Mouse (Mus musculus) CH12.LX (cell line): Measurements from ENCODE around the gene Cinp. TPM values are rescaled to one million over a fixed set of nuclear protein-coding genes. Genes with fewer than 3 reads are reported as not detected.

Source experiments
- DNase-seq: peaks from one replicate; pipeline ENCODE4 v3.0.0-alpha.2; 2013; ENCODE audit errors: extremely low read depth
- H3K27ac ChIP-seq: 2 replicates; pipeline ENCODE4 v1.5.1; 2012; ENCODE audit warnings: low read depth, mild to moderate bottlenecking, control low read depth, moderate library complexity; ENCODE audit not compliant: insufficient read depth
- H3K27me3 ChIP-seq: replicated peaks from 2 replicates; pipeline ENCODE3; 2012; ENCODE audit warnings: inconsistent platforms
- H3K36me3 ChIP-seq, 2 experiments: replicated peaks in 1 of 2; 2 replicates each; pipeline versions ENCODE3 to v1.6.1; 2012; ENCODE audit warnings: inconsistent platforms in 1 of 2, low read length in 1 of 2, mild to moderate bottlenecking in 1 of 2, mixed read lengths in 1 of 2, moderate library complexity in 1 of 2; ENCODE audit not compliant: control insufficient read depth in 1 of 2, insufficient read depth in 1 of 2
- H3K4me1 ChIP-seq, 2 experiments: 2 replicates each; pipeline ENCODE4 v1.6.1; 2012; ENCODE audit warnings: inconsistent platforms in 1 of 2, moderate library complexity in 1 of 2; ENCODE audit not compliant: insufficient read depth in 2 of 2, control insufficient read depth in 1 of 2
- H3K4me2 ChIP-seq: 2 replicates; pipeline ENCODE4 v1.6.1; 2012; ENCODE audit warnings: low read depth, mild to moderate bottlenecking, control low read depth; ENCODE audit not compliant: poor library complexity, insufficient read depth, severe bottlenecking
- H3K4me3 ChIP-seq, 3 experiments: fragments of 150-350 bp in 1 of 3; sonication (generic) in 1 of 3; replicated peaks in 1 of 3; 2 replicates each; pipeline versions ENCODE3 to v1.5.1; 2011 to 2012; ENCODE audit warnings: low read depth in 2 of 3, low read length in 2 of 3, mild to moderate bottlenecking in 2 of 3, moderate library complexity in 2 of 3, control low read depth in 1 of 3, improper control_type of control experiment in 1 of 3, inconsistent platforms in 1 of 3, mixed read lengths in 1 of 3; ENCODE audit not compliant: poor library complexity in 1 of 3
- H3K79me2 ChIP-seq: replicated peaks from 2 replicates; pipeline ENCODE4 v1.6.1; 2012; ENCODE audit warnings: mild to moderate bottlenecking, moderate library complexity; ENCODE audit not compliant: control insufficient read depth, poor library complexity, insufficient read depth, severe bottlenecking; ENCODE audit errors: extremely low read depth
- H3K9ac ChIP-seq: 2 replicates; pipeline ENCODE4 v1.6.1; 2012; ENCODE audit warnings: low read depth, mild to moderate bottlenecking, control low read depth, moderate library complexity; ENCODE audit not compliant: insufficient read depth
- H3K9me3 ChIP-seq: replicated peaks from 2 replicates; pipeline ENCODE3; 2012; ENCODE audit warnings: low read length, inconsistent platforms, mixed read lengths
- CHD1 ChIP-seq: IDR thresholded peaks from 2 replicates; pipeline ENCODE4 v1.6.1; 2012; ENCODE audit warnings: low read depth, low read length, improper control_type of control experiment, inconsistent platforms
- EP300 ChIP-seq: IDR thresholded peaks from 2 replicates; pipeline ENCODE4 v1.6.1; 2011; ENCODE audit warnings: low read length, improper control_type of control experiment
- ETS1 ChIP-seq: conservative IDR thresholded peaks from 2 replicates; pipeline ENCODE4 v1.6.1; 2012; ENCODE audit warnings: low read depth, mild to moderate bottlenecking, inconsistent platforms, low read length, improper control_type of control experiment, moderate library complexity
- GABPA ChIP-seq: IDR thresholded peaks from 2 replicates; pipeline ENCODE4 v1.6.1; 2012; ENCODE audit warnings: low read depth, low read length, improper control_type of control experiment, inconsistent platforms; ENCODE audit not compliant: insufficient replicate concordance
- HCFC1 ChIP-seq: IDR thresholded peaks from 2 replicates; pipeline ENCODE4 v1.6.1; 2012; ENCODE audit warnings: low read depth, mild to moderate bottlenecking, inconsistent platforms, low read length, improper control_type of control experiment
- JUN ChIP-seq: IDR thresholded peaks from 2 replicates; pipeline ENCODE4 v1.6.1; 2011; ENCODE audit warnings: low read depth, mild to moderate bottlenecking, low read length, improper control_type of control experiment, moderate library complexity; ENCODE audit not compliant: insufficient read depth
- JUND ChIP-seq: conservative IDR thresholded peaks from 2 replicates; pipeline ENCODE4 v1.6.1; 2011; ENCODE audit warnings: low read depth, low read length, improper control_type of control experiment
- MAX ChIP-seq: IDR thresholded peaks from 2 replicates; pipeline ENCODE4 v1.6.1; 2011; ENCODE audit warnings: low read length, improper control_type of control experiment
- MAZ ChIP-seq: IDR thresholded peaks from 2 replicates; pipeline ENCODE4 v1.6.1; 2012; ENCODE audit warnings: low read depth, mild to moderate bottlenecking, inconsistent platforms, low read length, improper control_type of control experiment, moderate library complexity
- MYC ChIP-seq: IDR thresholded peaks from 2 replicates; pipeline ENCODE4 v1.6.1; 2011; ENCODE audit warnings: low read depth, mild to moderate bottlenecking, improper control_type of control experiment, low read length
- NELFE ChIP-seq: IDR thresholded peaks from 2 replicates; pipeline ENCODE4 v1.6.1; 2011; ENCODE audit warnings: low read depth, low read length, improper control_type of control experiment
- PAX5 ChIP-seq: IDR thresholded peaks from 2 replicates; pipeline ENCODE4 v1.6.1; 2012; ENCODE audit warnings: low read length, inconsistent platforms, mixed read lengths
- POLR2A ChIP-seq: IDR thresholded peaks from 2 replicates; pipeline ENCODE4 v1.6.1; 2011; ENCODE audit warnings: low read depth, mild to moderate bottlenecking, improper control_type of control experiment, low read length
- POLR2AphosphoS2 ChIP-seq: IDR thresholded peaks from 2 replicates; pipeline ENCODE4 v1.6.1; 2011; ENCODE audit warnings: low read depth, low read length, improper control_type of control experiment
- RAD21 ChIP-seq: IDR thresholded peaks from 2 replicates; pipeline ENCODE4 v1.6.1; 2011; ENCODE audit warnings: low read depth, mild to moderate bottlenecking, low read length, improper control_type of control experiment, moderate library complexity
- RCOR1 ChIP-seq: conservative IDR thresholded peaks from 2 replicates; pipeline ENCODE4 v1.6.1; 2012; ENCODE audit warnings: low read depth, mild to moderate bottlenecking, inconsistent platforms, low read length, improper control_type of control experiment
- SMC3 ChIP-seq: IDR thresholded peaks from 2 replicates; pipeline ENCODE4 v1.6.1; 2011; ENCODE audit warnings: low read depth, low read length, improper control_type of control experiment
- TBP ChIP-seq: conservative IDR thresholded peaks from 2 replicates; pipeline ENCODE4 v1.6.1; 2011; ENCODE audit warnings: low read depth, low read length, improper control_type of control experiment
- TCF12 ChIP-seq: IDR thresholded peaks from 2 replicates; pipeline ENCODE4 v1.6.1; 2014; ENCODE audit warnings: low read depth, mild to moderate bottlenecking, inconsistent platforms, low read length, improper control_type of control experiment
- UBTF ChIP-seq: IDR thresholded peaks from 2 replicates; pipeline ENCODE4 v1.6.1; 2012; ENCODE audit warnings: low read depth, mild to moderate bottlenecking, inconsistent platforms, low read length, improper control_type of control experiment, moderate library complexity
- USF1 ChIP-seq: IDR thresholded peaks from 2 replicates; pipeline ENCODE4 v1.6.1; 2014; ENCODE audit warnings: low read depth, mild to moderate bottlenecking, inconsistent platforms, low read length, improper control_type of control experiment
- USF2 ChIP-seq: conservative IDR thresholded peaks from 2 replicates; pipeline ENCODE4 v1.6.1; 2011; ENCODE audit warnings: low read depth, low read length, improper control_type of control experiment
- ZC3H11A ChIP-seq: IDR thresholded peaks from 2 replicates; pipeline ENCODE4 v1.6.1; 2012; ENCODE audit warnings: low read depth, mild to moderate bottlenecking, inconsistent platforms, low read length, improper control_type of control experiment
- ZKSCAN1 ChIP-seq: IDR thresholded peaks from 2 replicates; pipeline ENCODE4 v1.6.1; 2012; ENCODE audit warnings: low read depth, inconsistent platforms, low read length, improper control_type of control experiment, borderline replicate concordance
- dilution Hi-C: fragments of 300-500 bp; cut with MboI; formaldehyde crosslinking; loops from 2 replicates; pipeline ENCODE4 v1.14.3; 2020; ENCODE audit warnings: low sequenced_read_pairs; ENCODE audit not compliant: extremely low pct_unique_long_range_greater_than_20kb, extremely low pct_ligation_motif_present
- in situ Hi-C: fragments of 300-500 bp; cut with MboI; formaldehyde crosslinking; loops from 3 replicates; pipeline ENCODE4 v1.14.3; 2019; ENCODE audit warnings: low sequenced_read_pairs, low pct_ligation_motif_present, low pct_unique_long_range_greater_than_20kb, mixed read lengths
- polyA plus RNA-seq: library from polyadenylated mRNA; unstranded; fragments of >175 nt; gene quantifications from 2 replicates; pipeline ENCODE4 v1.2.1, GENCODE M21; 2012; ENCODE audit warnings: low read depth; ENCODE audit not compliant: insufficient read length
- total RNA-seq, 2 experiments: library from RNA; depleted of rRNA; stranded (reverse); fragments of 300-350 nt in 1 of 2; fragments of >200 nt in 1 of 2; gene quantifications; 2 replicates each; pipeline ENCODE4 v1.2.3; 2012 to 2014

Cinp gene
- total and polyA plus RNA-seq, 3 experiments, result 114 to 164 (median 135) TPM

- dilution Hi-C loops (no loop called here), in situ Hi-C loops (no loop called here)
- H3K27ac ChIP-seq, result no peak overlapping the region
- no peaks in the 10 kb centered on the region for H3K9me3 ChIP-seq
- no peak overlapping the region for H3K9ac ChIP-seq
- no peaks in the 10 kb centered on the region for H3K27me3 ChIP-seq
- H3K36me3 ChIP-seq, result peaks cover 33 to 56% of the 10 kb centered on the region in 2 experiments
- H3K4me2 ChIP-seq, result no peak overlapping the region
- H3K79me2 ChIP-seq, result no peaks in the 10 kb centered on the region
- DNase-seq, result no peak
- TF ChIP-seq MYC (no peak), CHD1 (no peak), POLR2AphosphoS2 (no peak)
- H3K4me3 ChIP-seq, result no peak overlapping the region
- no peaks in the 10 kb centered on the region for H3K4me1 ChIP-seq
These were observed 32.6 kb upstream of the Cinp start for GRCm38 (mm10) chr12:110921572-110921971.

GRCm38 (mm10) chr12:110920254-110920653 is 31.3 kb upstream of the Cinp start:
- peaks cover 35 to 57% of the 10 kb centered on the region in 2 experiments for H3K36me3 ChIP-seq

GRCm38 (mm10) chr12:110915761-110916160 is 26.8 kb upstream of the Cinp start:
- dilution Hi-C loops, result no loop called here
- H3K79me2 ChIP-seq, result no peaks in the 10 kb centered on the region
- no peak overlapping the region for H3K27ac ChIP-seq
- no peak overlapping the region for H3K9ac ChIP-seq
- in situ Hi-C loops, result no loop called here
- H3K4me1 ChIP-seq, result no peaks in the 10 kb centered on the region
- H3K4me2 ChIP-seq, result no peak overlapping the region
- peaks cover 27 to 56% of the 10 kb centered on the region in 2 experiments for H3K36me3 ChIP-seq
- H3K4me3 ChIP-seq, result no peak overlapping the region
- no peaks in the 10 kb centered on the region for H3K9me3 ChIP-seq
- DNase-seq, result no peak
- no peak for TF ChIP-seq POLR2AphosphoS2
- no peak for TF ChIP-seq UBTF
- TF ChIP-seq JUND, result no peak
- TF ChIP-seq USF1, result no peak
- TF ChIP-seq POLR2A, result no peak
- no peak for TF ChIP-seq NELFE
- no peak for TF ChIP-seq ZC3H11A
- TF ChIP-seq USF2, result no peak
- no peak for TF ChIP-seq GABPA
- no peak for TF ChIP-seq JUN
- no peak for TF ChIP-seq RAD21
- no peak for TF ChIP-seq MAZ
- TF ChIP-seq EP300, result no peak
- TF ChIP-seq CHD1, result no peak
- no peak for TF ChIP-seq ETS1
- no peak for TF ChIP-seq TBP
- TF ChIP-seq PAX5, result no peak
- no peaks in the 10 kb centered on the region for H3K27me3 ChIP-seq

More at GRCm38 (mm10) chr12:110920254-110920653, 31.3 kb upstream of the Cinp start:
- H3K9me3 ChIP-seq, result no peaks in the 10 kb centered on the region
- H3K4me2 ChIP-seq, result no peak overlapping the region
- dilution Hi-C loops (no loop called here), in situ Hi-C loops (no loop called here)
- TF ChIP-seq MAX, result no peak
- TF ChIP-seq RCOR1, result no peak
- TF ChIP-seq ZKSCAN1, result no peak
- no peak for TF ChIP-seq HCFC1
- no peak for TF ChIP-seq EP300
- TF ChIP-seq NELFE, result no peak
- no peak for TF ChIP-seq ETS1
- no peak for TF ChIP-seq SMC3
- no peak for TF ChIP-seq TCF12
- no peak for TF ChIP-seq MAZ
- no peak overlapping the region for H3K27ac ChIP-seq
- H3K4me1 ChIP-seq, result no peaks in the 10 kb centered on the region
- H3K27me3 ChIP-seq, result no peaks in the 10 kb centered on the region
- no peak for DNase-seq
- no peaks in the 10 kb centered on the region for H3K79me2 ChIP-seq
- no peak overlapping the region for H3K4me3 ChIP-seq
- no peak overlapping the region for H3K9ac ChIP-seq
